Mouse (Mus musculus): ENCODE data around the gene Mief2. TPM values are rescaled to one million over a fixed set of nuclear protein-coding genes. Genes with fewer than 3 reads are reported as not detected.

The Mief2 gene
- polyA plus RNA-seq, 1 experiment, result 9.3 TPM

GRCm38 (mm10) chr11:60705255-60705654 lies 22.9 kb upstream of the Mief2 start:
- TF ChIP-seq POLR2A (IDR thresholded peaks at IDR 0.05; ENCODE audit: borderline replicate concordance, low read depth, low read length) (no peak), CTCF (IDR thresholded peaks at IDR 0.05; ENCODE audit: low read depth, low read length) (no peak)
- peaks cover 24% of the 10 kb centered on the region for H3K4me1 ChIP-seq (ENCODE audit: control insufficient read depth, insufficient read depth, low read length)
- no peak overlapping the region for H3K4me3 ChIP-seq (ENCODE audit: insufficient read depth, low read length)
- H3K27ac ChIP-seq (ENCODE audit: insufficient read depth, low read depth, low read length), result no peak overlapping the region

- Histone ChIP-seq H3K4me3 (ENCODE audit: insufficient read depth, low read length) (no peak overlapping the region), H3K27ac (ENCODE audit: insufficient read depth, low read depth, low read length) (no peak overlapping the region), H3K4me1 (ENCODE audit: control insufficient read depth, insufficient read depth, low read length) (peaks cover 19% of the 10 kb centered on the region)
- no peak for TF ChIP-seq CTCF (IDR thresholded peaks at IDR 0.05; ENCODE audit: low read depth, low read length)
- no peak for TF ChIP-seq POLR2A (IDR thresholded peaks at IDR 0.05; ENCODE audit: borderline replicate concordance, low read depth, low read length)
These were observed 22.1 kb upstream of the Mief2 start for GRCm38 (mm10) chr11:60706076-60706475.

- Histone ChIP-seq H3K27ac (ENCODE audit: insufficient read depth, low read depth, low read length) (peak overlapping the region; percentile 11; the same call in 1 of the 2 replicates), H3K4me3 (ENCODE audit: insufficient read depth, low read length) (no peak overlapping the region), H3K4me1 (ENCODE audit: control insufficient read depth, insufficient read depth, low read length) (peaks cover 19% of the 10 kb centered on the region)
- TF ChIP-seq CTCF (IDR thresholded peaks at IDR 0.05; ENCODE audit: low read depth, low read length) (no peak), POLR2A (IDR thresholded peaks at IDR 0.05; ENCODE audit: borderline replicate concordance, low read depth, low read length) (no peak)
These were observed 21.3 kb upstream of the Mief2 start for GRCm38 (mm10) chr11:60706696-60707480.

- TF ChIP-seq CTCF (IDR thresholded peaks at IDR 0.05; ENCODE audit: low read depth, low read length) (no peak), POLR2A (IDR thresholded peaks at IDR 0.05; ENCODE audit: borderline replicate concordance, low read depth, low read length) (no peak)
- Histone ChIP-seq H3K4me3 (ENCODE audit: insufficient read depth, low read length) (no peak overlapping the region), H3K4me1 (ENCODE audit: control insufficient read depth, insufficient read depth, low read length) (peaks cover 19% of the 10 kb centered on the region), H3K27ac (ENCODE audit: insufficient read depth, low read depth, low read length) (peak overlapping the region; percentile 23)
These were observed 20.5 kb upstream of the Mief2 start for GRCm38 (mm10) chr11:60707672-60708071.

- H3K4me1 ChIP-seq (ENCODE audit: control insufficient read depth, insufficient read depth, low read length), result peaks cover 14% of the 10 kb centered on the region
- no peak for TF ChIP-seq CTCF (IDR thresholded peaks at IDR 0.05; ENCODE audit: low read depth, low read length)
- H3K4me3 ChIP-seq (ENCODE audit: insufficient read depth, low read length), result no peak overlapping the region
- H3K27ac ChIP-seq (ENCODE audit: insufficient read depth, low read depth, low read length), result no peak overlapping the region
These were observed 19.6 kb upstream of the Mief2 start for GRCm38 (mm10) chr11:60708631-60709030.

- H3K4me3 ChIP-seq (ENCODE audit: insufficient read depth, low read length), result no peak overlapping the region
These were observed 18.4 kb upstream of the Mief2 start for GRCm38 (mm10) chr11:60709481-60710465.

GRCm38 (mm10) chr11:60711218-60711617 lies 17.0 kb upstream of the Mief2 start:
- Histone ChIP-seq H3K4me1 (ENCODE audit: control insufficient read depth, insufficient read depth, low read length) (peaks cover 14% of the 10 kb centered on the region), H3K27ac (ENCODE audit: insufficient read depth, low read depth, low read length) (no peak overlapping the region), H3K4me3 (ENCODE audit: insufficient read depth, low read length) (no peak overlapping the region)
- no peak for TF ChIP-seq POLR2A (IDR thresholded peaks at IDR 0.05; ENCODE audit: borderline replicate concordance, low read depth, low read length)
- TF ChIP-seq CTCF (IDR thresholded peaks at IDR 0.05; ENCODE audit: low read depth, low read length), result no peak

More at GRCm38 (mm10) chr11:60709481-60710465, 18.4 kb upstream of the Mief2 start:
- peaks cover 14% of the 10 kb centered on the region for H3K4me1 ChIP-seq (ENCODE audit: control insufficient read depth, insufficient read depth, low read length)
- TF ChIP-seq CTCF (IDR thresholded peaks at IDR 0.05; ENCODE audit: low read depth, low read length) (no peak), POLR2A (IDR thresholded peaks at IDR 0.05; ENCODE audit: borderline replicate concordance, low read depth, low read length) (no peak)
- no peak overlapping the region for H3K27ac ChIP-seq (ENCODE audit: insufficient read depth, low read depth, low read length)

- TF ChIP-seq POLR2A (IDR thresholded peaks at IDR 0.05; ENCODE audit: borderline replicate concordance, low read depth, low read length), result no peak
- TF ChIP-seq CTCF (IDR thresholded peaks at IDR 0.05; ENCODE audit: low read depth, low read length), result no peak
- peaks cover 11% of the 10 kb centered on the region for H3K4me1 ChIP-seq (ENCODE audit: control insufficient read depth, insufficient read depth, low read length)
- no peak overlapping the region for H3K4me3 ChIP-seq (ENCODE audit: insufficient read depth, low read length)
- H3K27ac ChIP-seq (ENCODE audit: insufficient read depth, low read depth, low read length), result no peak overlapping the region
These were observed 16.2 kb upstream of the Mief2 start for GRCm38 (mm10) chr11:60712040-60712439.

- Histone ChIP-seq H3K4me3 (ENCODE audit: insufficient read depth, low read length) (no peak overlapping the region), H3K4me1 (ENCODE audit: control insufficient read depth, insufficient read depth, low read length) (peaks cover 6% of the 10 kb centered on the region), H3K27ac (ENCODE audit: insufficient read depth, low read depth, low read length) (no peak overlapping the region)
- no peak for TF ChIP-seq POLR2A (IDR thresholded peaks at IDR 0.05; ENCODE audit: borderline replicate concordance, low read depth, low read length)
- TF ChIP-seq CTCF (IDR thresholded peaks at IDR 0.05; ENCODE audit: low read depth, low read length), result no peak
These were observed 15.5 kb upstream of the Mief2 start for GRCm38 (mm10) chr11:60712639-60713255.
